ENCODE assay signal across 23 mouse cellular contexts in genomic region chr11:105505038-105505437, GRCm38 (mm10). TPM values are rescaled to one million over a fixed set of nuclear protein-coding genes. Genes with fewer than 3 reads are reported as not detected.
DNase-seq lines count a peak whose midpoint lies in the region; ATAC-seq and TF ChIP-seq lines count a peak whose summit lies in the region.
"Had no signal": no experiment of that assay in that cellular context is flagged by ENCODE, and none has a peak within 500 bp of the region (broad histone marks: within the 10 kb centered on the region; RNA-seq: fewer than 3 reads in every experiment).

No protein-coding gene starts in this region.

- H3K79me2 ChIP-seq in heart, adult 2 months (replicated peaks; ENCODE audit: control insufficient read depth, insufficient read depth, low read length): no peaks in the 10 kb centered on the region

- no peaks in the 10 kb centered on the region for H3K36me3 ChIP-seq in heart, embryonic 10.5 days
- no peaks in the 10 kb centered on the region for H3K36me3 ChIP-seq in heart, embryonic 14.5 days (ENCODE audit: control insufficient read depth, insufficient read depth, low read length)
- H3K36me3 ChIP-seq in heart, adult 2 months (ENCODE audit: control insufficient read depth, insufficient read depth, low read length): no peaks in the 10 kb centered on the region
- H3K36me3 ChIP-seq in lung, embryonic 15.5 days: no peaks in the 10 kb centered on the region
- no peaks in the 10 kb centered on the region for H3K36me3 ChIP-seq in embryonic facial prominence, embryonic 10.5 days (replicated peaks)
- H3K36me3 ChIP-seq: embryonic facial prominence, embryonic 13.5 days; hindbrain, embryonic 15.5 days had no signal

- H3K9me3 ChIP-seq in heart, embryonic 10.5 days: no peaks in the 10 kb centered on the region
- no peaks in the 10 kb centered on the region for H3K9me3 ChIP-seq in heart, embryonic 14.5 days (ENCODE audit: control insufficient read depth, low read length)
- no peaks in the 10 kb centered on the region for H3K9me3 ChIP-seq in lung, embryonic 15.5 days
- H3K9me3 ChIP-seq in embryonic facial prominence, embryonic 10.5 days: no peaks in the 10 kb centered on the region
- H3K9me3 ChIP-seq: embryonic facial prominence, embryonic 13.5 days; forebrain, embryonic 13.5 days; hindbrain, embryonic 15.5 days had no signal

- intact Hi-C loops in heart, adult 2 months (cut with DNase I): no loop called here

- DNase-seq in heart, embryonic 10.5 days (ENCODE audit: low spot score): peak; percentile 79
- DNase-seq in heart, postnatal 4 days: no peak
- no peak for DNase-seq in heart, adult 2 months
- DNase-seq in lung, adult 18-20 months: no peak
- DNase-seq in embryonic facial prominence, embryonic 10.5 days (ENCODE audit: low spot score): no peak
- DNase-seq: adrenal gland, postnatal 14 days; cerebellum, adult 11-12 months; cerebellum, adult 9-10 months; cerebellum, postnatal 25 days; gastrocnemius, postnatal 36 days; kidney, adult 2 months had no signal

- no peaks in the 10 kb centered on the region for H3K27me3 ChIP-seq in heart, embryonic 10.5 days (ENCODE audit: insufficient read depth, poor library complexity, severe bottlenecking)
- H3K27me3 ChIP-seq in heart, embryonic 14.5 days (ENCODE audit: control insufficient read depth, insufficient read depth, low read length): no peaks in the 10 kb centered on the region
- H3K27me3 ChIP-seq in heart, adult 2 months (ENCODE audit: control insufficient read depth, insufficient read depth, low read length): no peaks in the 10 kb centered on the region
- H3K27me3 ChIP-seq in lung, embryonic 15.5 days: no peaks in the 10 kb centered on the region
- H3K27me3 ChIP-seq in embryonic facial prominence, embryonic 10.5 days (replicated peaks; ENCODE audit: low read depth, poor library complexity, severe bottlenecking): 0 out of 2 replicates have a peak, but pooled peaks cover 8% of the 10 kb centered on the region
- H3K27me3 ChIP-seq: CH12.LX; embryonic facial prominence, embryonic 13.5 days; forebrain, embryonic 13.5 days; hindbrain, embryonic 15.5 days; Patski had no signal

- ATAC-seq in heart, embryonic 14.5 days (ENCODE audit: insufficient number of reproducible peaks, insufficient read depth, low FRiP score, low read depth): no peak
- no peak for ATAC-seq in lung, embryonic 15.5 days (ENCODE audit: borderline replicate concordance, extremely low read depth, low FRiP score, low TSS enrichment)
- ATAC-seq: activated CD4-positive, CD25-positive, alpha-beta regulatory T cell, adult 4 months; forebrain, embryonic 13.5 days; intestine, embryonic 16.5 days; Patski had no signal

- H3K9ac ChIP-seq in heart, embryonic 14.5 days (ENCODE audit: low read length): no peak overlapping the region
- no peak overlapping the region for H3K9ac ChIP-seq in heart, adult 2 months (ENCODE audit: low read depth, low read length)
- no peak overlapping the region for H3K9ac ChIP-seq in lung, embryonic 15.5 days
- H3K9ac ChIP-seq: embryonic facial prominence, embryonic 13.5 days; forebrain, embryonic 13.5 days; hindbrain, embryonic 15.5 days had no signal

- no peak for TF ChIP-seq EP300 in heart, adult 2 months (IDR thresholded peaks at IDR 0.05; ENCODE audit: insufficient read depth, low read depth, low read length)

- peak overlapping the region; percentile 48; the same call in 1 of the 2 replicates for H3K27ac ChIP-seq in heart, embryonic 10.5 days
- H3K27ac ChIP-seq in heart, embryonic 14.5 days (replicated peaks in 1 of 2; ENCODE audit: control insufficient read depth in 1 of 2, insufficient read depth in 1 of 2, low read depth in 2 of 2, low read length in 2 of 2): peak overlapping the region; percentile 40 to 47
- H3K27ac ChIP-seq in heart, adult 2 months: no peak overlapping the region
- peak overlapping the region; percentile 41; the same call in 1 of the 2 replicates for H3K27ac ChIP-seq in lung, embryonic 15.5 days
- 0 out of 2 replicates have a peak overlapping the region, but pooled peaks have one; percentile 14 for H3K27ac ChIP-seq in embryonic facial prominence, embryonic 10.5 days (replicated peaks)
- H3K27ac ChIP-seq: embryonic facial prominence, embryonic 13.5 days; forebrain, embryonic 13.5 days; hindbrain, embryonic 15.5 days had no signal

- no peak overlapping the region; the same call in 1 of the 2 replicates for H3K4me2 ChIP-seq in heart, embryonic 14.5 days (ENCODE audit: low read length)
- no peak overlapping the region for H3K4me2 ChIP-seq in lung, embryonic 15.5 days
- H3K4me2 ChIP-seq: embryonic facial prominence, embryonic 13.5 days; forebrain, embryonic 13.5 days; hindbrain, embryonic 15.5 days had no signal

- H3K4me1 ChIP-seq in heart, embryonic 10.5 days: peaks cover 66% of the 10 kb centered on the region
- peaks cover 33 to 49% of the 10 kb centered on the region in 2 experiments for H3K4me1 ChIP-seq in heart, embryonic 14.5 days (ENCODE audit: control insufficient read depth in 2 of 2, insufficient read depth in 2 of 2, low read length in 2 of 2)
- peaks cover 6% of the 10 kb centered on the region for H3K4me1 ChIP-seq in heart, adult 2 months (ENCODE audit: control insufficient read depth, insufficient read depth, low read length)
- H3K4me1 ChIP-seq in lung, embryonic 15.5 days: peaks cover 40% of the 10 kb centered on the region
- H3K4me1 ChIP-seq in embryonic facial prominence, embryonic 10.5 days: peaks cover 49% of the 10 kb centered on the region

- TF ChIP-seq CTCF in heart, adult 2 months (IDR thresholded peaks at IDR 0.05): no peak

- no peak for TF ChIP-seq POLR2A in heart, adult 2 months (IDR thresholded peaks at IDR 0.05; ENCODE audit: insufficient read depth, low read depth, low read length)

- H3K4me3 ChIP-seq in heart, embryonic 10.5 days: no peak overlapping the region
- H3K4me3 ChIP-seq in heart, embryonic 14.5 days (ENCODE audit: control insufficient read depth in 1 of 2, insufficient read depth in 1 of 2, low read depth in 1 of 2, low read length in 2 of 2): no peak overlapping the region
- H3K4me3 ChIP-seq in heart, adult 2 months: no peak overlapping the region
- no peak overlapping the region for H3K4me3 ChIP-seq in lung, embryonic 15.5 days
- H3K4me3 ChIP-seq in embryonic facial prominence, embryonic 10.5 days: no peak overlapping the region
- H3K4me3 ChIP-seq: embryonic facial prominence, embryonic 13.5 days; forebrain, embryonic 13.5 days; hindbrain, embryonic 15.5 days had no signal

- WGBS in heart, embryonic 10.5 days: 30% methylated on average over 3 of the region's 3 CpGs
- 23% methylated on average over 3 of the region's 3 CpGs for WGBS in heart, embryonic 14.5 days
- 68% methylated on average over 3 of the region's 3 CpGs for WGBS in heart, adult 2 months
- WGBS in lung, embryonic 15.5 days: 45% methylated on average over 3 of the region's 3 CpGs
- 73% methylated on average over 3 of the region's 3 CpGs for WGBS in embryonic facial prominence, embryonic 10.5 days

RNA-seq across cellular contexts. Expression of gene March10, which starts 48.5 kb away (rescaled TPM):
- polyA plus RNA-seq in heart, embryonic 10.5 days (2016; fragmentation: Nextera tagmentation; extraction: Ambion mirVana): 0.23 and 0.40 TPM in 2 replicates
- total RNA-seq in heart, postnatal 4 days (2021): under 1 TPM in 1 of 2 experiments, not detected in 1; 0.09 TPM
- polyA plus RNA-seq in heart, embryonic 14.5 days (2014; fragmentation: Nextera tagmentation; extraction: Ambion mirVana): 0.28 TPM in 1 of 2 replicates, not detected in the other
- total RNA-seq in heart, adult 2 months (2021): not detected
- 0.08 and 0.38 TPM in 2 replicates for polyA plus RNA-seq in heart, adult 2 months (2012; rRNA removed)
- 0.13 and 0.15 TPM in 2 replicates for polyA plus RNA-seq in lung, embryonic 15.5 days (2015; fragmentation: Nextera tagmentation; extraction: Ambion mirVana)
- polyA plus RNA-seq in embryonic facial prominence, embryonic 10.5 days (2016; fragmentation: Nextera tagmentation; extraction: Ambion mirVana): 0.06 and 0.16 TPM in 2 replicates
- total RNA-seq: adrenal gland, adult 18-20 months; adrenal gland, postnatal 14 days; CH12.LX; gastrocnemius, adult 8-10 months; gastrocnemius, postnatal 36 days had no signal
- polyA plus RNA-seq: activated CD4-positive, CD25-positive, alpha-beta regulatory T cell, adult 4 months; embryonic facial prominence, embryonic 13.5 days; forebrain, embryonic 13.5 days; heart, postnatal 0 days had no signal
